9 mouse cellular contexts compared by ENCODE assay signal in the genomic region with DNA sequence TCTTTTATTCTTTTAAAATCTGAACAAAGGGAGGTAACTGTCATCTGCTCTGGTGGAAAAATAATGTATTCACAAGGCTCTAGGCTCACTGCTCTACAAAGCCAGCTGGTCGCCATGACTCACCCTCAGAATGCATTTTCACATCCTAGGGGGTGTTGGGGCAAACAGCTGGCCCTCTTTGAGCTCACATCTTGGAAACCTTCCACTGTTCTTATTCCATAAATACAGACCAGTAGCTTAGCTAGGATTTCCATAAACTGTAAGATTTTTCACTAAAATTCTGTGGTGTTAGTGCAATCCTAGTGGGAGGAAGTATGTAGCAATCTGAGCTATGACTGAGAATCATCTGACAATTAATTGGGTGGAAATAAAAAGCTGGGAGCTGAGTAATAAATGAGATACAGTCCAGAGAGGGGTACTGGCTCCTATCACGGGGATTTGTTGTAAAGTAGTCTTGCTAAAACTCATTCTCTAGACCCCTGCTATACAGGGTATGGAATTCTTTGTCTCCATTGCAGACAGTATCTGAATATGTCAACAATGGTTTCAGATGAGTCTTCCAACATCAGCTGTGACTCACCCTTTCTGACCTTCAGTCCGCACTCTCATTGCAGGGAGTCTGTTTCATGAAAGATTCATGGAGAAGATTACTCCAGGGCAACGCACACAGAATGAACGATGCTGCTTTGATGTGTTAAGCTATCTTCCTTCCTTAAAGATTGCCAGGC.
DNase-seq lines count a peak whose midpoint lies in the region; ATAC-seq and TF ChIP-seq lines count a peak whose summit lies in the region.
"Had no signal": no experiment of that assay in that cellular context is flagged by ENCODE, and none has a peak within 500 bp of the region (broad histone marks: within the 10 kb centered on the region; RNA-seq: fewer than 3 reads in every experiment).

No protein-coding gene starts in this region.

- H3K4me1 ChIP-seq in bone marrow macrophage, adult 2 months (ENCODE audit: control insufficient read depth, insufficient read depth, low read length) = peaks cover 23% of the 10 kb centered on the region
- no peaks in the 10 kb centered on the region for H3K4me1 ChIP-seq in midbrain, postnatal 0 days (ENCODE audit: insufficient read depth, low read length)
- 0 out of 2 replicates have a peak, but pooled peaks cover 2% of the 10 kb centered on the region for H3K4me1 ChIP-seq in kidney, embryonic 16.5 days (ENCODE audit: insufficient read depth, low read length)
- H3K4me1 ChIP-seq: limb, embryonic 15.5 days had no signal

- ATAC-seq in midbrain, postnatal 0 days (ENCODE audit: low FRiP score) = 0 out of 2 replicates have a peak, but pooled peaks have one; percentile 23
- ATAC-seq in kidney, embryonic 16.5 days (ENCODE audit: low FRiP score, low TSS enrichment) = no peak

- no peak for TF ChIP-seq POLR2A in bone marrow macrophage, adult 2 months (IDR thresholded peaks at IDR 0.05; ENCODE audit: borderline replicate concordance, low read depth, low read length)

- H3K36me3 ChIP-seq in midbrain, postnatal 0 days (ENCODE audit: insufficient read depth, low read length) = no peaks in the 10 kb centered on the region
- H3K36me3 ChIP-seq in kidney, embryonic 16.5 days (ENCODE audit: insufficient read depth, low read length) = no peaks in the 10 kb centered on the region
- H3K36me3 ChIP-seq: limb, embryonic 15.5 days had no signal

- no peaks in the 10 kb centered on the region for H3K27me3 ChIP-seq in midbrain, postnatal 0 days (ENCODE audit: insufficient read depth, low read length)
- H3K27me3 ChIP-seq in kidney, embryonic 16.5 days (ENCODE audit: insufficient read depth, low read length) = no peaks in the 10 kb centered on the region
- H3K27me3 ChIP-seq: limb, embryonic 15.5 days had no signal

- H3K4me3 ChIP-seq in bone marrow macrophage, adult 2 months (ENCODE audit: insufficient read depth, low read length) = no peak overlapping the region
- no peak overlapping the region for H3K4me3 ChIP-seq in layer of hippocampus, adult 2 months
- no peak overlapping the region for H3K4me3 ChIP-seq in midbrain, postnatal 0 days (ENCODE audit: low read depth, low read length)
- H3K4me3 ChIP-seq in kidney, embryonic 16.5 days (ENCODE audit: low read length) = no peak overlapping the region
- H3K4me3 ChIP-seq: limb, embryonic 15.5 days had no signal

- intact Hi-C loops in left cerebral cortex, postnatal 4 days (cut with DNase I) = no loop called here

- H3K4me2 ChIP-seq in midbrain, postnatal 0 days (ENCODE audit: low read depth, low read length, poor library complexity, severe bottlenecking) = no peak overlapping the region
- no peak overlapping the region for H3K4me2 ChIP-seq in kidney, embryonic 16.5 days (replicated peaks; ENCODE audit: low read depth, low read length)
- H3K4me2 ChIP-seq: limb, embryonic 15.5 days had no signal

- no peak for TF ChIP-seq CTCF in bone marrow macrophage, adult 2 months (IDR thresholded peaks at IDR 0.05; ENCODE audit: low read depth, low read length)
- peak; percentile 59 for TF ChIP-seq CTCF in layer of hippocampus, adult 2 months (conservative IDR thresholded peaks at IDR 0.05)
- TF ChIP-seq CTCF in midbrain, postnatal 0 days (IDR thresholded peaks at IDR 0.05) = peak; percentile 27; the same call in 1 of the 2 replicates

- H3K27ac ChIP-seq in bone marrow macrophage, adult 2 months (ENCODE audit: insufficient read depth, low read depth, low read length) = peak overlapping the region; percentile 73
- H3K27ac ChIP-seq in layer of hippocampus, adult 2 months = peak overlapping the region; percentile 79
- H3K27ac ChIP-seq in midbrain, postnatal 0 days (ENCODE audit: low read depth, low read length) = peak overlapping the region; percentile 34; the same call in 1 of the 2 replicates
- H3K27ac ChIP-seq in kidney, embryonic 16.5 days (ENCODE audit: low read length) = no peak overlapping the region
- H3K27ac ChIP-seq: limb, embryonic 15.5 days had no signal

- WGBS in midbrain, postnatal 0 days = 17% methylated on average over 5 of the region's 5 CpGs
- WGBS in kidney, embryonic 16.5 days = 55% methylated on average over 5 of the region's 5 CpGs

- no peak overlapping the region for H3K9ac ChIP-seq in midbrain, postnatal 0 days (replicated peaks; ENCODE audit: low read length, poor library complexity, severe bottlenecking)
- H3K9ac ChIP-seq in kidney, embryonic 16.5 days (replicated peaks; ENCODE audit: low read length) = no peak overlapping the region
- H3K9ac ChIP-seq: limb, embryonic 15.5 days had no signal

- no peaks in the 10 kb centered on the region for H3K9me3 ChIP-seq in midbrain, postnatal 0 days (ENCODE audit: low read length)
- H3K9me3 ChIP-seq in kidney, embryonic 16.5 days (ENCODE audit: low read length) = no peaks in the 10 kb centered on the region
- H3K9me3 ChIP-seq: limb, embryonic 15.5 days had no signal

- DNase-seq in left cerebral cortex, adult 11 months (ENCODE audit: low spot score) = peak; percentile 46
- no peak for DNase-seq in left cerebral cortex, postnatal 4 days
- DNase-seq in layer of hippocampus, adult 2 months (ENCODE audit: low spot score in 2 of 2) = peak; percentile 57 to 74
- DNase-seq in midbrain, postnatal 0 days (ENCODE audit: low spot score) = no peak
- no peak for DNase-seq in embryo, embryonic 9.5 days (ENCODE audit: extremely low spot score)
- DNase-seq in ovary, postnatal 36 days (ENCODE audit: low spot score) = no peak

Comparison
In these comparisons a context has a peak if more than half of its experiments do, and no peak if none do; other contexts are left out.
1. DNase-seq: peak in left cerebral cortex, adult 11 months (single experiment) and layer of hippocampus, adult 2 months (2 of 2); none in left cerebral cortex, postnatal 4 days (single experiment), midbrain, postnatal 0 days (single experiment), embryo, embryonic 9.5 days (single experiment) and ovary, postnatal 36 days (single experiment).